Mouse (Mus musculus) E14TG2a.4 (cell line): ENCODE measurements around the gene Mybbp1a.
A peak's percentile ranks its signal among the peaks of the same experiment; 100 is the strongest.

Source experiments
- CTCF ChIP-seq: conservative IDR thresholded peaks from 2 replicates; pipeline ENCODE4 v1.5.1; 2014; ENCODE audit warnings: low read length
- POU5F1 ChIP-seq: IDR thresholded peaks from 2 replicates; pipeline ENCODE4 v1.6.1; 2014; ENCODE audit warnings: low read length, borderline replicate concordance

DNA sequence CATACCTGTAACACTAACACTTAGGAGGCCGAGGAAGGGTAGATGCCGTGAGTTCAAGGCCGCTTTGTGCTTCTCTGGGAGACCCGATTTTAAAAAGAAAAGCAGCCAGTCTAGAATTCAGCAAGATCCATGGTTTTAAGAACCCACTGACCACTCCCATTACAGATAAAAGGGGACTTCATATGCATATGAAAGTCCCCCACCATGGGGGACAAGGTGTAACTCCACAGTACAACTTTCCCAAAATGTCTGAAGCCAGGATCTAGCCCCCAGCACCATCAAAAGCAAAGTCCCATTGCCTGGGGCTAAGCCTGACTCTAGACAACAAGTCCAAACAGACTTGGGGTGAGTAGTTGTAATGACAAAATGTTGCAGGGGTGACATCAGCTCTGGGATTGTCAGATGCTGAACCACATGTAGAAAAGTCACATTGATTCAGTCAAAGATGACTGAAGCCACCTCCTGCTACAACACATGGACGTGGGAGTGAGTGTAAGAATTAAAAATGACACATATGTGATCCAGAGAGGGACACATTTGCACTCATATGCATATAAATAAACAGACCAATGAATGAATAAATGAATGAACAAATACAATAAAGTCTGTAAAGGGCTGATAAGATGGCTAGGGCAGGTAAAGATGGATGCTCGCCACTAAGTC lies 20.6 kb upstream of the Mybbp1a start:
- peak; percentile 99 for TF ChIP-seq POU5F1
- TF ChIP-seq CTCF = no peak
